Mouse (Mus musculus) cerebellum, postnatal 36 days (tissue): ENCODE data around the gene Arl11.

Source experiments
- DNase-seq, 2 experiments: peaks; one replicate each; pipeline ENCODE4 v3.0.0; 2021 to 2022; ENCODE audit warnings: mixed read lengths in 2 of 2

Arl11 gene

GRCm38 (mm10) chr14:61309593-61309992, at the start of gene Arl11:
TSS of gene Arl11 (plus strand) at chr14:61309753.
- no peak for DNase-seq

- peak; percentile 66 to 71 for DNase-seq
Measured at GRCm38 (mm10) chr14:61267908-61268475, 41.6 kb upstream of the Arl11 start.

GRCm38 (mm10) chr14:61274414-61275198, 34.9 kb upstream of the Arl11 start:
- no peak for DNase-seq

GRCm38 (mm10) chr14:61277285-61277684, 32.3 kb upstream of the Arl11 start:
- DNase-seq: peak; percentile 22 to 34

GRCm38 (mm10) chr14:61278676-61279300, 30.8 kb upstream of the Arl11 start:
- DNase-seq: no peak

DNA sequence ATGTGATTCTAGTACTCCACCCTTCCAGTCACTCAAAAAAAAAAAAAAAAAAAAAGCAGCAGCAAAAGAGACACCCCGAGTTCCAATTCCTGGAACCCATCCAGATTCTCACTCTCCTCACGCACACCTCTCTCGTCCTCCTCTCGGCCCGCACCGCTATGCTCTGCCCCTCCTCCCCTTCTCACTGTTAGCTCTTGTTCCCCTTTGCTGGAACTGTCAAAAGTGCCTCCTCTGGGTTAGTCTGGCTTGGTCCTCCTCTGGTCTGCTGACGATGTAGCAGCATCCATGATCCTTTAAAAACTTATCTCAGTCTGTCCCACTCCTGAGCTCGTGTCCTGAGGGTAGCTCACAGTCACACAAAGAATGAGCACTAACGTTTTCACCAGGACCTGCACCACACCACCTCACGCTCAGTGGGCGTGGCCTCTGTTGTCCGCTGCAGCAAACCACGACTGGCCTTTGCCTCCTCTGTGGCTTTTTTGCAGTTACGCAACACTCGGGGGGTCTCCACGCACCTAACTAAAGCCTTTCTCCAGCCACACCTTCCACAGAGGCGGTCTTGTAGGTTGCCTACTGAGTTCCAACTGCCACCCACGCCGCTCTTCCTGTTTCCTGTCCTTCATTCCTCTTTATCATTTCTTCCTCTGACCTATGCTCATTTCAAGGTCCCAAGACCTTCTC, 20.8 kb upstream of the Arl11 start:
- no peak for DNase-seq

GRCm38 (mm10) chr14:61290664-61291063, 18.9 kb upstream of the Arl11 start:
- peak; percentile 33 to 42 for DNase-seq

GRCm38 (mm10) chr14:61293884-61294737, 15.4 kb upstream of the Arl11 start:
- DNase-seq: peak; percentile 74 to 77

DNA sequence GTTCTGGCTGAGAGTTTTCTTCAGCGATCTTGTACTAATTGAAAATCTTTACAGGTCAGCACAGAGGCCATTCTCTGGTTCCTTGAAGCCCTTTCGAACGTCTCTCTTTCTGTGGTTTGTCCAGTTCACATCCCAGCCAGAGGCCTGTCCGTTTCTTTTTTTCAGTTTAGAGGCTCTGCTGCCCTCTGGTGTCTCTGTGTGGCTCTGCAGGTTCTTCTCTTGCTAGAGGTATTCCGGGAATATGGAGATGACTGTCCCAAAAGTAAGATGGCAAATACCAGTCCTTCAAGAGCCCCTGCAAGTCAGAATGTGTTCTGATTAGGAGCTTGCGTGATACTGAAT, 14.8 kb upstream of the Arl11 start:
- peak; percentile 61 to 71 for DNase-seq

DNA sequence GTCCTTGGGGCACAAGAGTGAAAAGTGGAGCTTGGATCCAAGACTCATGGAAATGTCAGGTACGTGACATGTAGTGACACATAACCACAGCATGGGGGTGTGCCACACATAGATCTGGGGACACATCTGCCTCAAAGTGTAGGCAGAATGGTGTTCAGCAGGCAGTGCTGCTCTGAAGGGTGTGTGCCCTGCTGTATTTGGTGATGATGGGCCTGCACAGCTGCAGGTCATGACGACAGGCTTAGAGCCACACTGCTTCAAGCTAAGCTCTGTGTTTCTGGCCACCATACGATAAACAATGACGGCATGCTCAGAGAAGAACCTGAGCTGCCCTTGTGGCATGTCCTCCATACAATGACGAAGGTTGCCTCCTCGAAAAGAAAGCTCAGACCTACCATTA, 9.7 kb upstream of the Arl11 start:
- no peak for DNase-seq

DNA sequence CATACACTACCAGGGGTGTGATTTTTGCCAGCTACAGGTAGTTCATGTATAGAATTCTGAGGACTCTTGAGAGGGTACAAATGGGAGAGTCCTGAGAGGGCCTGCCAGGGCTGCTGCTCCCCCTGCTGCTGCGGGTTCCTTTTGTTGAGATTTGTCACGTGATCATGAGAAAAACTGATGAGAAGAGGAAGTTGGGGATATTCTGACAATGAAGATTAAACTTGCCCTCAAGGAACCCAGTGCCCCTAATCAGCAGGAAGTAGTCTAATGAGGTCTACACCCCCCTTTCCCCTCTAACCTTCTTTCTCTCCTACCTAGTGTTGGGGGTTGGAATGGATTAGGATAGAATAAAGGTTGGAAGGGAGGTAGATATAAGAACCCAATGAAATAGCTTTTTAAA, 8.2 kb upstream of the Arl11 start:
- DNase-seq: no peak

GRCm38 (mm10) chr14:61302428-61302827, 7.1 kb upstream of the Arl11 start:
- DNase-seq: no peak

- DNase-seq: no peak
Measured at GRCm38 (mm10) chr14:61303969-61304609, 5.5 kb upstream of the Arl11 start.

DNA sequence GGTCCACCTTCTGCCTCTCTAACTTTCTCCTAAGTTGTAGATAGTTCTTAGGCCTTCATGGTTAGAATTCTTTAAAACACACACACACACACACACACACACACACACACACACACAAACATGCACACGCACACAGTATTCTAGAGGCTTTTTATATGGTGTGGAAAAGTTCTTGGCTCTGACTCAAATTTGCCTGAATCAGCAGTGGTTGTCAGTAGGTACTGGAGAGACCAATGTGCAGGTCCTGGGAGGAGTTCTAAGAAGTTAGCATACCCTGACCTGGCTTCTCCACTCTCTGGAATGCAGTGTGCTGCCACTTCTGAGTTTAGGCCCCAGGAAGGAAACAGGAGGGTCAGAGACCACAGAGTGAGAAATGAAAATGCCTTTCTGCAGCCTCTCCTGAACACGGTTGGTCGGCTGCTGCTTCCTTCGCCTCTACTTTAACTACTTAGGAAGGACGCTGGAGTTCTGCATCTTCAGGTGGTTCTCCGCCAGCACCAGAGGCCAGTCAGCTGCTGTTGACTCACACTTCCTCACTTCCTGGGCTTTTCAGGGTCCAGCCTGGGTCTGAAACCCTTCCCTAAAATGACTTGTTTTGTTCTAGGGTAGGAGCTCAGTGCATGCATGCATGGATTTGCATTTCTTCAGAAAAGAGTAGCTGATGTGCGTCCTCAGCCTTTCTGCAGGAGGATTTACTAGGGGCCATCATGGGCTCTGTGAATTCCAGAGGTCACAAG, 651 bp downstream of the Arl11 start:
- DNase-seq: no peak

- peak in 1 of 2 experiments; percentile 13 for DNase-seq
Measured at GRCm38 (mm10) chr14:61310963-61311362, 1.4 kb downstream of the Arl11 start.

- peak; percentile 57 to 72 for DNase-seq
Measured at GRCm38 (mm10) chr14:61316861-61317260, 7.3 kb downstream of the Arl11 start.

- DNase-seq: no peak
Measured at GRCm38 (mm10) chr14:61320765-61321164, 11.2 kb downstream of the Arl11 start.

GRCm38 (mm10) chr14:61321200-61321599, 11.6 kb downstream of the Arl11 start:
- DNase-seq: no peak

DNA sequence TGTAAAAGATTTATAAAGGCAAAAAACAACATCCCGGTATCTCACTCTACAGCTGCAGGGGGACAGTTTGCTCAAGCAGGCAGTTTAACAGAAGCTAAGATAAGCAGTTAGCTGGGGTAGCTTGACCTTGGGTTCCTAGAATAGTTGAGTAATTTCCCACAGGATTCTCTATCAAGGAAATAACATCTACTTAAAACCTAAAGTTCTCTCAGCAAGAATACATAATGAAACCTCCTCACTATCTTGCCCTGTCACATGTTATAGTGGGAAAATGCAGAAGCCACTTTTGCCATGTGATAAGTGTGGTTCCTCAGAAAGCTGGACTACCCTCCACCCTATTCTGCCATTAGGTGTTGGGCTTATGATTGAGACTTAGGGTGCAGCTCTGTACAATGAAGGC, 13.2 kb downstream of the Arl11 start:
- DNase-seq: no peak

GRCm38 (mm10) chr14:61327007-61327406, 17.5 kb downstream of the Arl11 start:
- DNase-seq: peak in 1 of 2 experiments; percentile 29
